Mouse (Mus musculus): ENCODE results near the gene Nfic.

The Nfic gene

DNA sequence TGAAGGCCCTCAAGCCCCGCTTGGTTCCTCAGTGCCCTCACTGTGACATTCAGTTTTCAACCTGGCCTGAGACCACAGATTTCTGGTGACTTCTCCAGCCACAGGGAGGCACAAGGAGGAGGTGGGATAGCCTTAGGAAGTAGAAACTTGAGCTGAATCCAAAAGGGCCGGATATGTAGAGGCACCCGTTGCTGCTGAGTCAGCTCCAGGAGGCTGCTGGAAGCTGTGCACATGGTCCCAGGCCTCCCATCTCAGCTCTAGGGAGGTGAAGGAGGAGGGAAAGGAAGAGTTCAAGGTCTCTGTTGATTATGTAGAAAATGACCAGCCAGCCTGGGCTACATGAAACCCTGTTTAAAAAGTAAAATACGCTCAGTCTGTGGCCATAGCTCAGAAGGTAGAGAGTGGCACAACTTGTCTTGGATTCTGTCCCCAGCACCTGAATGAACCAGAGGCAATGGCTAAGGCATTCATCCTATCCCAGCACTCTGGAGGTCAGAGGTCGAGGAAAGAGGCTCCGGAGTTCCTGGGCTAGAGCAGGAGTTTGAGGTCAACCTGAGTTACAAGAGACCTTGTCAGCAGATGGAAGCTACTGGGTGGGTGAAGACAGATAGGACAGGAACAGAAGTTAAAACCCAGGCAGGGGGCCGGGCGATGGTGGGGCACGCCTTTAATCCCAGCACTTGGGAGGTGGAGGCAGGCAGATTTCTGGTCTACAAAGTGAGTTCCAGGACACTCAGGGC is 100.5 kb downstream of the Nfic start:
- no peak for DNase-seq

DNA sequence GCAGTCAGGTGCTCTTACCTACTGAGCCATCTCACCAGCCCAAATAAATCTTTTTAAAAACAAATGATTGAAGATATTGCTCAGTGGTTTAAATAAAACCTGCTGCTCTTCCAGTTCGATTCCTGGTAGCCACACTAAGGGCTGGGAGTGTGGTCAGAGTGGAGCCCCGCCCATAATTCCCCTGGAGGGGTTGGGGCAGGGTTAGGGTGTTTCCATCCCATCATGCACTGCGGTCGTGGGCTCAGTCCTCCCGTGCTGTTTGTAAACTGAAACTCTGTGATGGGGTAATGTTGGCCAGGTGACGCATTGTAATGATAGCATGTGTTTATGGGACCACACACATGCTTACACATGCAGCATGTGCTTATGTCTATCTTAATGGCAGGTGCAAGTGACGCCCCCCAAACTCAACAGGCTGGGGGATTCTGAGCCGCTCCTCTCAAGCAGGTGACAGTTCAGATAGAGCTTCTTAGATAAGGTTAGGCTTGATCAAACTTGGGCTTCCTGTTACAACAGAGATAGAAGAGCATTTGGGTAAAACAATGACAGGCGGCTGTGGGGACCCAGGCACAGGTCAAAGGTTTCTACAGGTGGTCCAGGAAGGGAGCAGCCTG is 103.7 kb downstream of the Nfic start:
- peak; percentile 68 to 77 for DNase-seq

DNA sequence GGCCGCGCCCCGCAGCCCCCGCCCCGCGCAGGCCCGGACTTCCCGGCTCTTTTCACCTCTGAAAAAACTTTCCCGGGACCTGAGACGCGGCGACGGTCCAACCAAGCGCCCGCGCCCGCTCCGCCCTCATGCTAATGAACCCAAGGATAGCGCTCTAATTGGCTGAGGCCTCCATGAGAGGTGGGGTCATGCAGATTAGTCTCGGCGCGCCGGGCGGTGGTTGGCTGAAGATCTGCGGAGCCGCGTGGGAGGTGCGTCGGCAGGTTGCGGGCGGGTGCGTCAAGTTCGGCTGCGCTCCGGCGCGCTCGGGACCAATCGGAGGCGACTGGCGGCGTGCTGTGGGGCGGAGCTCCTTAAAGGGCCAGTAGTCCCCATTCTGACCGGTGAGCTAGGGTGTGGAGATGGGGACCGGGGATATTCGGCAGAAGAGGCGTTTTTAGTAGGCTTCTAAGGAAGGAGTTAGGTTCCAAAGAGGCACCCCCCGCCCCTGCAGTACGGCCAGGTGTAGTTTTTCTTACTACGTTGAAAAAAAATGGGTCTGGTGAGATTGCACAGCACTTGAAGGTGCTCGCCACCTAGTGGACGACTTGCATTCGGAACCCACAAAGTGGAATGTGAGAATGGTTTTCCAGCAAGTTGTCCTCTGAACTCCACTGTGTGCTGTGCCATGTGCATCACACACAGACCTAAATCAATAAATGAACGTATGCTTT is 104.9 kb downstream of the Nfic start, which contains the start of gene Hmg20b:
TSS of gene Hmg20b (minus strand) at position 130 of the 713 bp plus-strand sequence.
- peak; percentile 99 to 100 for DNase-seq

DNA sequence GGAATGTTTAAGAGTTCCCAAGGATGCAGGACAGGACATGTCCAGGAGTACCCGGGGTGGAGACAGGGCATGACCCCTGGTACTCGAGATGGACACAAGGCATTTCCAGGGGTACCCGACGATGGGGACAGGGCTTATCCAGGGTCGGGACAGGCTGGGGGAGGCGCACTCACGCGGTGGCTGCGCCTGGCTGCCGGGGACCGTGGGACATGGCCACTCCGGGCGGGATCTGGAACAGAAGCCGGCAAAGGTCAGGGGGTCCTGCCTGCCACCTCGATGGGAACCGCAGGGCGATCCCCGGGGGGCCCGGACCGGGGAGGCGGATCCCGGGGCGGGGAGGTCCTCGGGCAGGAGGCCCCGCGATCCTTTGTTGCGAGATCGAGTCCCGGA is 105.5 kb downstream of the Nfic start:
- no peak for DNase-seq

DNA sequence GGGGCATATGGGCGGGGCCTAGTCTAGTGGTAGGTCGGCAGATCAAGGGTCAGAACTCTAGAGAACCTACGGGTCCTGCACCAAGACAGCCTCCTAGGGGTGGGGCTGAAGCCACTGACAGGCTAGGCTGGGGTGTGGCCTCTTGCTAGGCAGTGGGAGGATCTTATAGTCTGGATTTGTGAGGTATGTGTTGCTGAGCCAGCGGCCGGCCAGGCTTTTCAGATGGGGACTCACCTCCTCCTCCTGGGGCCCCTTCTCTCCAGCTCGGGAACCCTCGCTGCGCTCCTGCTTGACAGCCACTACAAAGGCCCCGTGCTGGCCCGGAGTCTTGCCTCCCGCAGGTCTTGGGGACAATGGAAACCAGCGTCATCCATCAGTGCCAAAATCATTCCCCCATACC is 106.3 kb downstream of the Nfic start:
- DNase-seq = peak in 1 of 2 experiments; percentile 56

DNA sequence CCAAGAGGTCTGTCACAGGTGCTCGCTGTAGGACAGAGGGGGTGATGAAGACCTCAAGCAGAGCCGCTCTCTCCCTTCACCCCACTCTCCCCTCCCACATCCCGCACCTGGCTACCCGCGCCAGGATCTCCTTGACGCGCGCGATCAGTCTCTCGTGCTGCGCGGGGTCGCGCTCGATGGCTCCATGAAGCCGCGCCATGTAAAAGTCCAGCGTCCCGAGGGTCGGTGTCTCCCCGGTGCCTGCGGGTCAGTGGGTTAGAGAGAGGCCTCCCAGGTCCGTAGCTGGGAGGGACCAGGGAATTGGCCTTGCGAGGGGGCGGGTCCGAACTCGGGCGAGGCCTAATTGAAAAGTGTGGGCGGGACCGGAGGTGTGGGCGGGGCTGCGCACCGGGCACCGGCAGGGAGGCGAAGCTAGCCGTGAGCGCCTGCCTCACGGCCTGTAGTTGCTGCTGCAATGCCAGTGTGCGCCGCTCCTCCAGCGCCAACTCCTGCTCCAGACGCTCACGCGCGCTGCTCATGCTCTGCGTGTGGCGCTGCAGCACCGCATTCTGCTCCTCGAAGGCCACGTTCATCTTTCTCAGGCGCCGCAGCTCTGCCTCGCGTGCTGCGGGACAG is 108.9 kb downstream of the Nfic start:
- peak in 1 of 2 experiments; percentile 61 for DNase-seq
